Mouse (Mus musculus): ENCODE measurements around the gene Mrc2. TPM values are rescaled to one million over a fixed set of nuclear protein-coding genes. Genes with fewer than 3 reads are reported as not detected.

Gene Mrc2
- polyA plus RNA-seq, 1 experiment from 2014 or later = 3.4 TPM

- Histone ChIP-seq H3K9me3 (ENCODE audit: control insufficient read depth, low read length) (no peaks in the 10 kb centered on the region), H3K27me3 (ENCODE audit: control insufficient read depth, insufficient read depth, low read length) (no peaks in the 10 kb centered on the region), H3K36me3 (replicated peaks; ENCODE audit: control insufficient read depth, insufficient read depth) (no peaks in the 10 kb centered on the region), H3K4me3 (replicated peaks; ENCODE audit: low read length) (no peak overlapping the region), H3K4me2 (replicated peaks) (no peak overlapping the region), H3K9ac (no peak overlapping the region), H3K27ac (peak overlapping the region; percentile 2; the same call in 1 of the 2 replicates), H3K4me1 (replicated peaks; ENCODE audit: control insufficient read depth, insufficient read depth, low read length) (peaks cover 4% of the 10 kb centered on the region)
- DNase-seq (ENCODE audit: low spot score) = no peak
- peak; percentile 47; the same call in 1 of the 2 replicates for ATAC-seq (ENCODE audit: low FRiP score)
- 63% methylated on average over 8 of the region's 8 CpGs for WGBS
Observed at GRCm38 (mm10) chr11:105333867-105334670, 41.6 kb downstream of the Mrc2 start.

GRCm38 (mm10) chr11:105338596-105339390 lies 46.4 kb downstream of the Mrc2 start:
- no peak overlapping the region for H3K27ac ChIP-seq
- ATAC-seq (ENCODE audit: low FRiP score) (no peak), DNase-seq (ENCODE audit: low spot score) (peak; percentile 48)
- H3K27me3 ChIP-seq (ENCODE audit: control insufficient read depth, insufficient read depth, low read length) = no peaks in the 10 kb centered on the region
- WGBS = 74% methylated on average over 12 of the region's 12 CpGs
- H3K4me1 ChIP-seq (replicated peaks; ENCODE audit: control insufficient read depth, insufficient read depth, low read length) = peaks cover 4% of the 10 kb centered on the region; the same call in 1 of the 2 replicates
- H3K9me3 ChIP-seq (ENCODE audit: control insufficient read depth, low read length) = no peaks in the 10 kb centered on the region
- no peak overlapping the region for H3K4me3 ChIP-seq (replicated peaks; ENCODE audit: low read length)
- no peak overlapping the region for H3K4me2 ChIP-seq (replicated peaks)
- no peaks in the 10 kb centered on the region for H3K36me3 ChIP-seq (replicated peaks; ENCODE audit: control insufficient read depth, insufficient read depth)
- H3K9ac ChIP-seq = no peak overlapping the region

GRCm38 (mm10) chr11:105345284-105345683 lies 52.8 kb downstream of the Mrc2 start:
- DNase-seq (ENCODE audit: low spot score) (no peak), ATAC-seq (ENCODE audit: low FRiP score) (no peak)
- Histone ChIP-seq H3K36me3 (replicated peaks; ENCODE audit: control insufficient read depth, insufficient read depth) (no peaks in the 10 kb centered on the region), H3K4me3 (replicated peaks; ENCODE audit: low read length) (no peak overlapping the region), H3K27me3 (ENCODE audit: control insufficient read depth, insufficient read depth, low read length) (no peaks in the 10 kb centered on the region), H3K27ac (no peak overlapping the region), H3K4me2 (replicated peaks) (no peak overlapping the region), H3K9ac (no peak overlapping the region), H3K9me3 (ENCODE audit: control insufficient read depth, low read length) (no peaks in the 10 kb centered on the region), H3K4me1 (replicated peaks; ENCODE audit: control insufficient read depth, insufficient read depth, low read length) (no peaks in the 10 kb centered on the region)
- WGBS = 87% methylated on average over 2 of the region's 2 CpGs

- Histone ChIP-seq H3K4me3 (replicated peaks; ENCODE audit: low read length) (no peak overlapping the region), H3K27me3 (ENCODE audit: control insufficient read depth, insufficient read depth, low read length) (no peaks in the 10 kb centered on the region), H3K9me3 (ENCODE audit: control insufficient read depth, low read length) (no peaks in the 10 kb centered on the region), H3K27ac (no peak overlapping the region), H3K4me2 (replicated peaks) (0 out of 2 replicates have a peak overlapping the region, but pooled peaks have one; percentile 24), H3K9ac (no peak overlapping the region), H3K36me3 (replicated peaks; ENCODE audit: control insufficient read depth, insufficient read depth) (no peaks in the 10 kb centered on the region), H3K4me1 (replicated peaks; ENCODE audit: control insufficient read depth, insufficient read depth, low read length) (no peaks in the 10 kb centered on the region)
- peak; percentile 78; the same call in 1 of the 2 replicates for ATAC-seq (ENCODE audit: low FRiP score)
- 56% methylated on average over 28 of the region's 28 CpGs for WGBS
- peak; percentile 89 for DNase-seq (ENCODE audit: low spot score)
Observed at GRCm38 (mm10) chr11:105347162-105348161, 55.0 kb downstream of the Mrc2 start.

GRCm38 (mm10) chr11:105348495-105348982 lies 56.1 kb downstream of the Mrc2 start:
- Histone ChIP-seq H3K4me3 (replicated peaks; ENCODE audit: low read length) (no peak overlapping the region), H3K36me3 (replicated peaks; ENCODE audit: control insufficient read depth, insufficient read depth) (no peaks in the 10 kb centered on the region), H3K27me3 (ENCODE audit: control insufficient read depth, insufficient read depth, low read length) (no peaks in the 10 kb centered on the region), H3K4me1 (replicated peaks; ENCODE audit: control insufficient read depth, insufficient read depth, low read length) (no peaks in the 10 kb centered on the region), H3K27ac (no peak overlapping the region), H3K4me2 (replicated peaks) (no peak overlapping the region), H3K9me3 (ENCODE audit: control insufficient read depth, low read length) (no peaks in the 10 kb centered on the region), H3K9ac (no peak overlapping the region)
- DNase-seq (ENCODE audit: low spot score) = no peak
- ATAC-seq (ENCODE audit: low FRiP score) = no peak
- WGBS = 96% methylated on average over 9 of the region's 9 CpGs

GRCm38 (mm10) chr11:105349780-105350324 lies 57.4 kb downstream of the Mrc2 start:
- H3K9ac ChIP-seq = no peak overlapping the region
- no peaks in the 10 kb centered on the region for H3K36me3 ChIP-seq (replicated peaks; ENCODE audit: control insufficient read depth, insufficient read depth)
- no peaks in the 10 kb centered on the region for H3K9me3 ChIP-seq (ENCODE audit: control insufficient read depth, low read length)
- no peak overlapping the region for H3K27ac ChIP-seq
- no peak for ATAC-seq (ENCODE audit: low FRiP score)
- no peak overlapping the region for H3K4me2 ChIP-seq (replicated peaks)
- WGBS = 94% methylated on average over 19 of the region's 19 CpGs
- DNase-seq (ENCODE audit: low spot score) = no peak
- no peak overlapping the region for H3K4me3 ChIP-seq (replicated peaks; ENCODE audit: low read length)
- H3K4me1 ChIP-seq (replicated peaks; ENCODE audit: control insufficient read depth, insufficient read depth, low read length) = no peaks in the 10 kb centered on the region
- no peaks in the 10 kb centered on the region for H3K27me3 ChIP-seq (ENCODE audit: control insufficient read depth, insufficient read depth, low read length)

GRCm38 (mm10) chr11:105350643-105351042 lies 58.2 kb downstream of the Mrc2 start:
- H3K9me3 ChIP-seq (ENCODE audit: control insufficient read depth, low read length) = no peaks in the 10 kb centered on the region
- H3K4me3 ChIP-seq (replicated peaks; ENCODE audit: low read length) = no peak overlapping the region
- DNase-seq (ENCODE audit: low spot score) (no peak), ATAC-seq (ENCODE audit: low FRiP score) (no peak)
- no peaks in the 10 kb centered on the region for H3K36me3 ChIP-seq (replicated peaks; ENCODE audit: control insufficient read depth, insufficient read depth)
- 90% methylated on average over 7 of the region's 7 CpGs for WGBS
- H3K9ac ChIP-seq = no peak overlapping the region
- H3K4me2 ChIP-seq (replicated peaks) = no peak overlapping the region
- H3K4me1 ChIP-seq (replicated peaks; ENCODE audit: control insufficient read depth, insufficient read depth, low read length) = no peaks in the 10 kb centered on the region
- no peak overlapping the region for H3K27ac ChIP-seq
- H3K27me3 ChIP-seq (ENCODE audit: control insufficient read depth, insufficient read depth, low read length) = no peaks in the 10 kb centered on the region

GRCm38 (mm10) chr11:105352152-105352551 lies 59.7 kb downstream of the Mrc2 start:
- Histone ChIP-seq H3K27me3 (ENCODE audit: control insufficient read depth, insufficient read depth, low read length) (no peaks in the 10 kb centered on the region), H3K4me3 (replicated peaks; ENCODE audit: low read length) (no peak overlapping the region), H3K9me3 (ENCODE audit: control insufficient read depth, low read length) (no peaks in the 10 kb centered on the region), H3K4me2 (replicated peaks) (no peak overlapping the region), H3K9ac (no peak overlapping the region), H3K4me1 (replicated peaks; ENCODE audit: control insufficient read depth, insufficient read depth, low read length) (no peaks in the 10 kb centered on the region), H3K36me3 (replicated peaks; ENCODE audit: control insufficient read depth, insufficient read depth) (no peaks in the 10 kb centered on the region), H3K27ac (no peak overlapping the region)
- no peak for DNase-seq (ENCODE audit: low spot score)
- ATAC-seq (ENCODE audit: low FRiP score) = no peak
- WGBS = 54% methylated on average over 8 of the region's 8 CpGs

All from hindbrain, embryonic 14.5 days (tissue).